Mouse (Mus musculus) spleen, adult 10 weeks (tissue): ENCODE results near the gene Olfr1107. TPM values are rescaled to one million over a fixed set of nuclear protein-coding genes. Genes with fewer than 3 reads are reported as not detected.

Experiments used
- polyA plus RNA-seq: library from polyadenylated mRNA; stranded (reverse); fragments of 350-450 nt; fragmentation: Illumina TruSeq; extraction: RNeasy Lipid Tissue Mini Kit (QIAGEN cat#74804); gene quantifications from one replicate; pipeline ENCODE4 v1.2.3, GENCODE M21; 2015; ENCODE audit warnings: low replicate concordance; ENCODE audit not compliant: insufficient read depth

Olfr1107 gene
- not detected for polyA plus RNA-seq

DNA sequence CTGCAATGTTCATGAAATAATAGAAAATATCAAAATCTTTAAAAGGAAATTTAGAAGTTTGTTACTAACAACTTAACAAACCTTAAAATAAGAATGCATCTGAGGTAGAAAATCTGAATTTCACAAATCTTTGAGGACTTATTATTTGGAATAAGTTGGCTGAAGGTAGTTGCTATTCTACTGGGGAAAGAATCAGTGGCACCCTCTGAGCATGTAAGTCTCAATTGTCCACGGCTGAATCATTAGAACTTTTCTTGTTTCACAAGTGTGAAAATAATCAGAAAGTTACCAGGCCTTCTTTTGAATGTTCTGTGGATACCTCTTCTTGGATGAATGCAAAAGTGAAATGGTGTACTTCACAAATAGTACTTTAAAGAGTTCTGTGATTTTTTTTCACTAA, at the start of gene Olfr1107:
Gene Olfr1107 (minus strand): TSS at position 101 of the 400 bp plus-strand sequence.

DNA sequence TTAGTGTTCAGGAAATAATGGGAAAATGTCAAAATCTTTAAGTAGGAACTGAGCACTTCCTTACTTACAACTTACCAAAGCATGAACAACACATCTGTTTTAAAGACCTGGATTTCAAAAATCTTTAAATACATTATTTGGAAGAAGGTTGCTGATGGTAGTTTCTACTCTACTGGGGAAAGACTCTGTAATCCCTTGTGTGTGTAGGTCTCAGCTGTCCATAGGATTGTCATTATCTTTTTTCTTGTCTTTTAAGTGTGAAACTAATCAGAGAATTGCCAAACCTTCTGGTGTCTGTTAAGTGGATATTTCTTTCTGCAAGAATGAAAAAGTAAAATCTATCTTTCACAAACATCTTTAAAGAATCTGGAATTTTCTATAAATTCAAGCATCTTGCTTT, 38.9 kb upstream of the Olfr1107 start, which contains the start of gene Olfr259:
Gene Olfr259 (minus strand): TSS at position 101 of the 400 bp plus-strand sequence.

GRCm38 (mm10) chr2:87095908-87096307, 20.3 kb upstream of the Olfr1107 start, which contains the start of gene Olfr1109:
Gene Olfr1109, minus strand, starts transcription at chr2:87096008.

DNA sequence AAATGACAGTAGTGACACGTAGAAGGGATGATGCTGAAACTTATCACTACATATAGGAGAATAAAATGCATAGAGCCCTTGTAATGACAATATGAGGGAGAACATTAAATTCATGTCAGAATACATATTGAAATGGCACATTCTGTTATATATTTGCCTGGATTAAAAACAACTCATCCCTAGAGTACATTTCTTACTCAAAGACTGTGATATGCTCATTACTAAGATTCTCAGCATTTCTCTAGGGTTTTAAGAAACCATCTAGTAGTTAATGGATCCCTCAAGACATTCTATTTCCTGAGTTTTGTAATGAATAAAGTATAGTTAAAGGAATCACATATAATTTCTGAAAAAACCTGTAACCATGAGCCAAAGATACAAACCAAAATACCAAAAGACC, 23.4 kb downstream of the Olfr1107 start, which contains the start of gene Olfr1106:
Gene Olfr1106 (minus strand): TSS at position 101 of the 400 bp plus-strand sequence.

DNA sequence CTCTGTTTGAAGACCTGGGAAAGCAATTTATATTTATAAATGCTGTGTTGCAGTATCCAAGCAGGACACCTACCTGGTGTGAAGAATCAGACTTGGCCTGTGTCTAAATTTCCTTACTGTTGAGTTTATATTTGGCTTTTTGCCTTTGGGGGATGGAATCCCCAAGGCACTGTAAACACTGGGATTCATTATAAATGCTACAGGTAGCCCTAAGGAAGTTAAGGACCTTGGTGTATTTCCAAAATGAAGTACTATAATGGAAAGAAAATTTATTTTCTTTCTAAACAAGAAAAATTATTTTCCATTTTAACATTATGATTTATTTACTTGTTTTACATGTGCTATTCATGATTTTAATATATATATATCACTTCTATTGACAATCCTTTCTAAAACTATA, 39.2 kb downstream of the Olfr1107 start, which contains the start of gene Olfr1105:
Gene Olfr1105 (minus strand): TSS at position 101 of the 400 bp plus-strand sequence.

GRCm38 (mm10) chr2:87026980-87027379, 48.6 kb downstream of the Olfr1107 start, which contains the start of gene Olfr1104:
Gene Olfr1104, minus strand, starts transcription at chr2:87027080.

Other genes with a start within 250 kb of the Olfr1107 start
- not detected for gene Olfr1095, start 224.1 kb downstream of the Olfr1107 start, polyA plus RNA-seq
- not detected for gene Gm13723, start 201.0 kb downstream of the Olfr1107 start, polyA plus RNA-seq
- gene Olfr1097, start 183.6 kb downstream of the Olfr1107 start, polyA plus RNA-seq: not detected
- not detected for gene Olfr1098, start 151.3 kb downstream of the Olfr1107 start, polyA plus RNA-seq
- not detected for gene Olfr1099, start 115.1 kb downstream of the Olfr1107 start, polyA plus RNA-seq
- gene Olfr1100, start 95.9 kb downstream of the Olfr1107 start, polyA plus RNA-seq: not detected
- gene Olfr1101, start 84.6 kb downstream of the Olfr1107 start, polyA plus RNA-seq: not detected
- not detected for gene Olfr1102, start 77.4 kb downstream of the Olfr1107 start, polyA plus RNA-seq
- gene Olfr1104, start 48.7 kb downstream of the Olfr1107 start, polyA plus RNA-seq: not detected
- gene Olfr1105, start 39.3 kb downstream of the Olfr1107 start, polyA plus RNA-seq: not detected
- not detected for gene Olfr1106, start 23.5 kb downstream of the Olfr1107 start, polyA plus RNA-seq
- gene Olfr1109, start 20.2 kb upstream of the Olfr1107 start, polyA plus RNA-seq: not detected
- not detected for gene Olfr259, start 38.8 kb upstream of the Olfr1107 start, polyA plus RNA-seq
- gene Olfr1110, start 64.5 kb upstream of the Olfr1107 start, polyA plus RNA-seq: not detected
- gene Olfr1111, start 76.8 kb upstream of the Olfr1107 start, polyA plus RNA-seq: not detected
- gene Olfr1112, start 112.0 kb upstream of the Olfr1107 start, polyA plus RNA-seq: not detected
- gene Olfr1113, start 133.2 kb upstream of the Olfr1107 start, polyA plus RNA-seq: not detected
- gene Olfr1115, start 172.2 kb upstream of the Olfr1107 start, polyA plus RNA-seq: not detected
- gene Olfr1116, start 191.7 kb upstream of the Olfr1107 start, polyA plus RNA-seq: not detected
- gene Olfr1118, start 231.8 kb upstream of the Olfr1107 start, polyA plus RNA-seq: not detected